Mouse (Mus musculus) ES-Bruce4 (cell line): ENCODE results near the gene Atp6ap1l. TPM values are rescaled to one million over a fixed set of nuclear protein-coding genes. Genes with fewer than 3 reads are reported as not detected.

Source experiments
- H3K27ac ChIP-seq: 2 replicates; pipeline ENCODE4 v1.5.1; 2012; ENCODE audit warnings: low read length, inconsistent platforms; ENCODE audit not compliant: insufficient read depth
- H3K27me3 ChIP-seq: 2 replicates; pipeline ENCODE4 v1.6.1; 2012; ENCODE audit warnings: mild to moderate bottlenecking, low read length, inconsistent platforms; ENCODE audit not compliant: control insufficient read depth, poor library complexity, insufficient read depth, severe bottlenecking
- H3K36me3 ChIP-seq: 2 replicates; pipeline ENCODE4 v1.6.1; 2012; ENCODE audit warnings: inconsistent platforms, mild to moderate bottlenecking, low read length, moderate library complexity; ENCODE audit not compliant: control insufficient read depth, poor library complexity, insufficient read depth, severe bottlenecking
- H3K4me1 ChIP-seq: one replicate; pipeline ENCODE4 v1.8.1; 2011; ENCODE audit warnings: low read length; ENCODE audit not compliant: control insufficient read depth, insufficient read depth
- H3K4me3 ChIP-seq: 2 replicates; pipeline ENCODE4 v1.5.1; 2011; ENCODE audit warnings: low read depth, mild to moderate bottlenecking, low read length
- H3K9ac ChIP-seq: 2 replicates; pipeline ENCODE4 v1.6.1; 2012; ENCODE audit warnings: low read depth, mild to moderate bottlenecking, inconsistent platforms; ENCODE audit not compliant: poor library complexity, severe bottlenecking
- H3K9me3 ChIP-seq: replicated peaks from 2 replicates; pipeline ENCODE4 v1.6.1; 2012; ENCODE audit warnings: mild to moderate bottlenecking, low read length, inconsistent platforms; ENCODE audit not compliant: control insufficient read depth, poor library complexity, insufficient read depth, severe bottlenecking
- CTCF ChIP-seq: IDR thresholded peaks from one replicate; pipeline ENCODE4 v1.8.1; 2011; ENCODE audit warnings: low read depth, low read length
- EP300 ChIP-seq: IDR thresholded peaks from 2 replicates; pipeline ENCODE4 v1.6.1; 2011; ENCODE audit warnings: low read depth, low read length; ENCODE audit not compliant: insufficient read depth
- POLR2A ChIP-seq: IDR thresholded peaks from one replicate; pipeline ENCODE4 v1.8.1; 2011; ENCODE audit warnings: low read length; ENCODE audit not compliant: insufficient read depth
- polyA plus RNA-seq: library from polyadenylated mRNA; stranded (reverse); fragments of >200 nt; gene quantifications from 2 replicates; pipeline ENCODE4 v1.2.4, GENCODE M21; 2011; ENCODE audit warnings: low read depth; ENCODE audit not compliant: missing spikeins, insufficient read depth, insufficient read length

Atp6ap1l gene
- polyA plus RNA-seq, 1 experiment = not detected

DNA sequence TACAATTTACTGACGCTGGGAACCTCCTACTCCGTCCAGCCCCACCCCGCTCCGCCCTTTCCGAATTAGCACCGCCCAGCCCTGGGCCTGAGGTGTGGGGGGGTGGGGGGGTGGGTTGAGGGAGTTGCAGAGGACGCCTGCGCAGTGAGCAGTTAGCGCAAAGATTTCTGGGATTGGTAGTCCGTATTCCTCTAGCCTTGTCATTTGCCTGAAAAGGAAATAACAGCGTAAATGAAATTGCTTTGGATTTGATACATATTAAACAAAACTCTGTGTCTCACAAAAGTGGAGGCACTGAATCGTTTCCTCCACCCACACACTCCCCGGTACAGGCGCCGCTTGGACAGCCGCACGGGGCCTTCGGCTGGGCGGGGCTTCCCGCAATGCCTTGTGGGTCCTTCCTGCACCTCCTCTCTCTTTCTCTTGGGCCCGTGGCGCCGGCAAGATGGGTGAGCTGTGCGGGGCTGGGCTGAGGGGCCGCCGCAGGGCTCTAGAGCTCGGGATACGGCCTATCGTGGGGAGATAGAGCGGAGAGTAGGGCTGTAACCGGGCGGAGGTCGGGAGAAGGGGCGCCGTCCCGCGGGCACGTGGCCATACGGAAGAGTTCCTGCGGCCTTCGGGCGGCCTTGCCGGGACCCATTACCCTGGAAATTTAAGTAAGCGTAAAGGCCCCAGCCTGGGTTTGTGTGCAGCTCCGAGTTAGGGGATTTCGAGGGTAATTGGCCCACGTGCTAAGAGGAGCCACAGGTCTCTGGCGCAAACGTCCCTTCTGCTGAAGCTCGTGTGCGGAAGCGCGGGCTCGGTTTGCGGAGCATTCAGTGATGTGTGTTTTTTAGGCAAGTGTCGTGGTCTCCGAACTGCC, 17.8 kb upstream of the Atp6ap1l start, which contains the start of gene Rps23:
Gene Rps23 (plus strand): TSS at position 208 of the 862 bp plus-strand sequence.
- no peaks in the 10 kb centered on the region for H3K27me3 ChIP-seq
- H3K9ac ChIP-seq = peak within 1 kb of the TSS; percentile 99
- peaks cover 32% of the 10 kb centered on the region for H3K36me3 ChIP-seq

DNA sequence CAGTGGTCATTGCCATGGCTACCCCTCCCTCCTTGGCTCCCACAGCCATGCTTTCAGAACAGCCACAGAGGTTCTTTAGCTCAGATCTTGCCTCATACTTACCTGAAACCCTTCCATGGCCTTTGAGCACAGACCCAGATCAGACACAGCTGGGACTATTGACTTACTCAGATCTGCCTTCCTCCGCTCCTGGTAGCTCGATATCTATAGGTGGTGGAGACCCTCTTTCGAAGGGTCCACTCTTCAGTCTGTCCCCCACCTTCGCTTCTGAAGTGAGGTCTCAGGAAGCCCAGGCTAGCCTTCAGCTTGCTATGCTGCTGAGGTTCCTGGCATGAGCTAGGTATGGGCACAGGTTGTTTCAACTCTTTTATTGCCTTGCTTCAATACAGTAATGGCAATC, 9.6 kb upstream of the Atp6ap1l start:
- Histone ChIP-seq H3K27me3 (no peaks in the 10 kb centered on the region), H3K36me3 (no peaks in the 10 kb centered on the region), H3K27ac (no peak overlapping the region), H3K4me1 (no peaks in the 10 kb centered on the region), H3K9ac (no peak overlapping the region), H3K4me3 (no peak overlapping the region), H3K9me3 (no peaks in the 10 kb centered on the region)
- TF ChIP-seq POLR2A (no peak), CTCF (no peak), EP300 (no peak)

More for the DNA sequence above, 17.8 kb upstream of the Atp6ap1l start, which contains the start of gene Rps23:
- Histone ChIP-seq H3K4me3 (peak within 1 kb of the TSS; percentile 100), H3K4me1 (no peaks in the 10 kb centered on the region), H3K9me3 (no peaks in the 10 kb centered on the region), H3K27ac (peak within 1 kb of the TSS; percentile 63)
- TF ChIP-seq POLR2A (no peak), EP300 (no peak), CTCF (no peak)

DNA sequence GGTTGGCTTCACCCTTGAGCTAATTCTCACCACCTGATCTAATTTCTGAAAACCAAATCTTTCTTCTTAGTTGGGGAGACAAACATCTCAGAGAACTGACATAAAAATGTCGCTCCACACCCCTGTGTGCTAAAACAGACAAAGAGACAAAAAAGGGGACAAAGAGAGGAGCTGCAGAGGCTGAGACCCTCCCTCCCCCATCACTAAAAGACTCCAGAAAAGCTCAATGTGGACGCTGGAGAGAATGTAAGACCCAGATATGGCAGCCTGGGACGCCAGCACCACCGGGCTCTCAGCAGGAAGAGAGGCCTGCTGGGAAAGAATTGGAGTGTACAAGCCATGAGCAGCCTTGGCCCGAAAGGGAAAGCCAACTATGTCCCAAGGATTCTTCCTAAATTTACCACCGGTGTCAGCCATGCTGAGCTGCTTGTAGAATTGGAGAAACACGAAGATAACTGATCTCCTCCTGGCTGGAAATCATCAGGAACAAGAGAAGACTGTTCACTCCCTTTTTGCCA, 8.6 kb upstream of the Atp6ap1l start:
- Histone ChIP-seq H3K36me3 (no peaks in the 10 kb centered on the region), H3K4me1 (no peaks in the 10 kb centered on the region), H3K27ac (no peak overlapping the region), H3K4me3 (no peak overlapping the region), H3K27me3 (no peaks in the 10 kb centered on the region), H3K9ac (no peak overlapping the region), H3K9me3 (no peaks in the 10 kb centered on the region)
- no peak for TF ChIP-seq EP300
- TF ChIP-seq POLR2A = no peak
- TF ChIP-seq CTCF = no peak

DNA sequence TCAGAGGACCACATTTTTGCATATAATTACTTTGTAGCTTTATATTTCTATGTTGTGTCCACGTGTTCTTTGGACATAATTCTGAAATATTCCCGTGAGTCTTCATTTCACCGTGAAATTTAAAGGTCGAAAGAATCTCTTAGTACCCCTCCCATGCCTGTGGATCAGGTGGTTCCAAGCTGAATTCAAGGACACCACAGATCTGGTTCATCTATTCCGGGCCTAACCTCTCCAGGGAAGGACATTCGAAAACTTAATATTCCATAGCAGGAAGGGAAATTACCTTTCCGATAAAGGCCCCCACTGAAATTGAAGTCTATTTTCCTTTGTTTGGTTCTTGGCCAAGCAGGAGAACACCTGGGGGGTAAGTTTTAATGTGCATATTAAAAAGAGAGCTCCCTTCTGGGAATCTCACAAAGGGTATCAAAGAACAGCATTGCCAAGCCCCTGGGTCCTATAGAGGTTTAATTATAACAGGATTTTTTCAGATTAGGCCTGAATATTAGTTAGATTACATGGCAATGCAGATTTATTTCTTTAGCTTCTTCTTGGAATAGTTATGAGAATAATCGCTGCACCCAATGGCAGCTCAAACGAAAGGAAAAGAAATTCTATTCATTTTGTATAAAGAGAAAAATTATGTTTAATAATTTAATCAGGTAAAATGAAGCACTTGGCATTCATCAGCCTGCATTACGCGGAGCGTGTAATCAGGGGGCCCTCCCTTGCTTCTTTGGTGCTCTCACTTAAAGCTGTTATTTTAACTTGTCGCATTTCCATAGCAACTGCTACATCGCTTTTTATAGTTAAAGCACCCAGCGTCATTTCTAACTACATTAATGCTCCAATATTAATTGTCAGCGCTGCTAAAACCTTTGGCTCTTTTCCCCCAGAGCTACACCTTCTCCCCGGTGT, 7.9 kb upstream of the Atp6ap1l start:
- Histone ChIP-seq H3K9me3 (no peaks in the 10 kb centered on the region), H3K27me3 (no peaks in the 10 kb centered on the region), H3K4me3 (no peak overlapping the region), H3K27ac (no peak overlapping the region), H3K36me3 (no peaks in the 10 kb centered on the region), H3K9ac (no peak overlapping the region), H3K4me1 (no peaks in the 10 kb centered on the region)
- TF ChIP-seq POLR2A (no peak), EP300 (no peak), CTCF (no peak)

DNA sequence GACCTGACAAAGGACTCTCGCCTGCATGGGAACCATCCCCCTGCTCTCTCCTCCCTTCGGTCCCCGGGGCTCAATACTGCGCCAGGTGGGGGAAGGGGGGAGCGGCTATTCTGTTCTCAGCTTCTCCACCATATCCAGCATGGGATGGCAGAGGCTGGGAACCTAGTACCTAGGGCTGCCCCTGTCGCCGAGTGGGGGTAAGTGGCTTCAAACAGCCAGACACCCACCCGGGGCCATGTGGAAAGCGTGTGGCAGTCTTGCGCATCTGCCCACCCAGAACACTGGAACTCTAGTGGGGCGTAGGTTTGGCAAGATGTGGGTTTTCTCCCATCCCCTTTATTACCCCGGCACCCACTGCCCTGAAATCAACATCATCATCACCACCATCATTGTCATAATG, 2.2 kb upstream of the Atp6ap1l start:
- Histone ChIP-seq H3K36me3 (no peaks in the 10 kb centered on the region), H3K27me3 (no peaks in the 10 kb centered on the region), H3K9me3 (no peaks in the 10 kb centered on the region), H3K4me1 (no peaks in the 10 kb centered on the region), H3K4me3 (no peak overlapping the region), H3K27ac (no peak overlapping the region), H3K9ac (no peak overlapping the region)
- TF ChIP-seq POLR2A = no peak
- TF ChIP-seq EP300 = no peak
- TF ChIP-seq CTCF = no peak

DNA sequence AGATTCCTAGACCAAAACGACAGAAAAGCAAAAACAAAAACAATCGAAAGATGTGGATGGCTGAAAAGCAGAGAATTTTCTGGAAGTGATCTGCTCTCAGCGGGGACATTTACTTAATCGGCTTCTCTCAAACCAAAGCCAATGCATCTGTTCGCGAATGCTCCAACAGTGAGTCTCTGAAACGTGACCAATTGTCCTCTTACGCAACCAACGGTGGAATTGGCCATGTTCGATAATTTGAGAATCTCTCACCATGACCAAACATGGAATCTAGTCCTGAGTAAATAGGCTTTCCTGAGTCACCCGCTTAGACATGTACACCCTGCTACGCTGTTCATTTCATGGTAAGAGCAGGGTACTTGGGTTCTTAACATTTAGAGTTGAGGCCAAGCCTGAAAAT, 8.3 kb downstream of the Atp6ap1l start:
- no peaks in the 10 kb centered on the region for H3K36me3 ChIP-seq
- no peaks in the 10 kb centered on the region for H3K9me3 ChIP-seq
- no peak overlapping the region for H3K9ac ChIP-seq
- no peak overlapping the region for H3K27ac ChIP-seq
- TF ChIP-seq CTCF = no peak
- TF ChIP-seq POLR2A = no peak
- no peak for TF ChIP-seq EP300
- H3K27me3 ChIP-seq = no peaks in the 10 kb centered on the region
- H3K4me3 ChIP-seq = no peak overlapping the region
- H3K4me1 ChIP-seq = no peaks in the 10 kb centered on the region
